Mouse (Mus musculus): ENCODE results near the gene 1810009A15Rik. TPM values are rescaled to one million over a fixed set of nuclear protein-coding genes. Genes with fewer than 3 reads are reported as not detected.

The 1810009A15Rik gene
- polyA plus RNA-seq, 1 experiment, result 83.6 TPM

DNA sequence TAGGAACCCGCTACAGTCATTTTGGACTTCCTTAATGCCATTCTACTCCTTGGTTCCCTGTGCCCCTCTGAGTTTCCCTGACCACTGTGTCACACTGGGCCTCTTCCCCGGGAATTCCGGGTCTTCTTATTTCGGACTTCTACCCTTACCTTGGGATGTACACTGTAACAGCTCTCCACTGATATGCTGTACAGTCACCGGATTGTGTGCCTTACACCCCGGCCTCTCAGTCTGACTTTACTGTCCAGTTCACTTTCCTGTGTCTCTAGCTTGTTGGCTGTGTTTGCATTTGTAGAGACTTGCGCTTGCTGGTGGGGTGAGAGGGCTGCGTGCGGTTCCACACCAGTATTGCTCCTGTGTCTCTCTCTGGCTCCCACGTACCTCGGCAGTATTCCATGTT is 41.5 kb downstream of the 1810009A15Rik start:
- peaks cover 1% of the 10 kb centered on the region for H3K4me1 ChIP-seq (ENCODE audit: control insufficient read depth, insufficient read depth, low read length)
- 4% methylated on average over 11 of the region's 11 CpGs for WGBS
- H3K27ac ChIP-seq (ENCODE audit: control insufficient read depth, insufficient read depth, low read depth, low read length, poor library complexity), result peak overlapping the region; percentile 96
- H3K4me3 ChIP-seq (replicated peaks; ENCODE audit: control insufficient read depth, low read depth, low read length), result peak overlapping the region; percentile 75
- TF ChIP-seq CTCF (IDR thresholded peaks at IDR 0.05; ENCODE audit: control insufficient read depth, insufficient read depth, low read length) (no peak), POLR2A (IDR thresholded peaks at IDR 0.05; ENCODE audit: borderline replicate concordance, control insufficient read depth, low read depth, low read length) (no peak)

DNA sequence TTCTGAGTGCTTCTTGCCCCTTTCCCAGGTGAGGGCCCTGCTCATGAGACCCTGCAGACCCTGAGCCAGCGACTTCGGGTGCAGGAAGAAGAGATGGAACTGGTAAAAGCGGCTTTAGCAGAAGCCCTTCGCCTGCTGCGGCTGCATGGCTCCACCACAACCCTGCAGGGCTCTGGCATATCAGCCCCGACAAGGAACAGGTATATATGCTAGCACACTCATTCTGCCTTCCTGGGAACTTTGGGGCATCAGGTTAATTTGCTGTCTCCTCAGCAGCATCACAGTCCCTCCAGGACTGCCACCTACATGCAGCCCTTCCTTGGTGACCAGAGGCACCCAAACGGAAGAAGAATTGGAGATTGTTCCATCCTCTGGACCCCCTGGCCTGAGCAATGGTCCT is 42.1 kb downstream of the 1810009A15Rik start:
- WGBS, result 83% methylated on average over 7 of the region's 7 CpGs
- Histone ChIP-seq H3K4me1 (ENCODE audit: control insufficient read depth, insufficient read depth, low read length) (peaks cover 1% of the 10 kb centered on the region), H3K27ac (ENCODE audit: control insufficient read depth, insufficient read depth, low read depth, low read length, poor library complexity) (no peak overlapping the region; the same call in 1 of the 2 replicates), H3K4me3 (replicated peaks; ENCODE audit: control insufficient read depth, low read depth, low read length) (peak overlapping the region; percentile 75)
- no peak for TF ChIP-seq POLR2A (IDR thresholded peaks at IDR 0.05; ENCODE audit: borderline replicate concordance, control insufficient read depth, low read depth, low read length)
- no peak for TF ChIP-seq CTCF (IDR thresholded peaks at IDR 0.05; ENCODE audit: control insufficient read depth, insufficient read depth, low read length)

DNA sequence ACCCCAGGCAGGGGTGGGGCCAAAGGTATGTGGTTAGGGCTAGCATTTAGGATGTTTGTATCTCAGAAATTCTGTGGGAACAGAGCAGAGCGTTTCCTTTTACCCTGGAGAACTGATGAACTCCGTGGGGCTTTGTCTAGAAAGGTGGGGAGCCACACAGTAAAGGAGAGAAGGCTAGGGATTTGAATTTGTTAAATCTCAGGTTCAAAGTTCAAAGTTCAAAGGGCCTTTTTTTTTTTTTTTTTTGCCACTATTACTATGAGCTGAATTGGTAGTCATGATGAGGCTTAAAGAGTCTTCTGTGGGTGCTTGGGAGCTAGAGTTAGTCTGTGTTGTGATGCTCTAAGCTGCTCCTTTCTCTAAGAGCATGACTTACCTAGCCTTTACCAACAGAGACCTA is 48.1 kb downstream of the 1810009A15Rik start:
- H3K27ac ChIP-seq (ENCODE audit: control insufficient read depth, insufficient read depth, low read depth, low read length, poor library complexity), result no peak overlapping the region
- TF ChIP-seq POLR2A (IDR thresholded peaks at IDR 0.05; ENCODE audit: borderline replicate concordance, control insufficient read depth, low read depth, low read length), result no peak
- TF ChIP-seq CTCF (IDR thresholded peaks at IDR 0.05; ENCODE audit: control insufficient read depth, insufficient read depth, low read length), result no peak

More for the DNA sequence above, 48.1 kb downstream of the 1810009A15Rik start:
- Histone ChIP-seq H3K4me1 (ENCODE audit: control insufficient read depth, insufficient read depth, low read length) (peaks cover 4% of the 10 kb centered on the region; the same call in 1 of the 2 replicates), H3K4me3 (replicated peaks; ENCODE audit: control insufficient read depth, low read depth, low read length) (no peak overlapping the region)
- WGBS, result 82% methylated on average over 2 of the region's 2 CpGs

Other genes starting within 250 kb of the 1810009A15Rik start
- gene Chrm1, start 225.1 kb upstream of the 1810009A15Rik start, polyA plus RNA-seq (2011; ENCODE audit: insufficient read depth, insufficient read length, low replicate concordance, missing spikeins), result 0.32 TPM in 1 of 2 replicates, not detected in the other
- 58.4 and 65.7 TPM in 2 replicates for gene Slc3a2, start 165.5 kb upstream of the 1810009A15Rik start, polyA plus RNA-seq (2011; ENCODE audit: insufficient read depth, insufficient read length, low replicate concordance, missing spikeins)
- gene Wdr74, start 153.0 kb upstream of the 1810009A15Rik start, polyA plus RNA-seq (2011; ENCODE audit: insufficient read depth, insufficient read length, low replicate concordance, missing spikeins), result 40.8 and 121 TPM in 2 replicates
- gene 1700092M07Rik, start 148.1 kb upstream of the 1810009A15Rik start, polyA plus RNA-seq (2011; ENCODE audit: insufficient read depth, insufficient read length, low replicate concordance, missing spikeins), result 3.4 and 3.7 TPM in 2 replicates
- gene Stx5a, start 147.4 kb upstream of the 1810009A15Rik start, polyA plus RNA-seq (2011; ENCODE audit: insufficient read depth, insufficient read length, low replicate concordance, missing spikeins), result 62.1 and 83.9 TPM in 2 replicates
- 488 and 589 TPM in 2 replicates for gene Nxf1, start 131.8 kb upstream of the 1810009A15Rik start, polyA plus RNA-seq (2011; ENCODE audit: insufficient read depth, insufficient read length, low replicate concordance, missing spikeins)
- 27.1 and 53.1 TPM in 2 replicates for gene Tmem223, start 117.9 kb upstream of the 1810009A15Rik start, polyA plus RNA-seq (2011; ENCODE audit: insufficient read depth, insufficient read length, low replicate concordance, missing spikeins)
- gene Tmem179b, start 114.4 kb upstream of the 1810009A15Rik start, polyA plus RNA-seq (2011; ENCODE audit: insufficient read depth, insufficient read length, low replicate concordance, missing spikeins), result 52.1 and 62.1 TPM in 2 replicates
- 6.4 and 14.7 TPM in 2 replicates for gene Taf6l, start 102.4 kb upstream of the 1810009A15Rik start, polyA plus RNA-seq (2011; ENCODE audit: insufficient read depth, insufficient read length, low replicate concordance, missing spikeins)
- 38.0 and 61.1 TPM in 2 replicates for gene Polr2g, start 90.3 kb upstream of the 1810009A15Rik start, polyA plus RNA-seq (2011; ENCODE audit: insufficient read depth, insufficient read length, low replicate concordance, missing spikeins)
- 1.1 and 3.0 TPM in 2 replicates for gene Zbtb3, start 86.3 kb upstream of the 1810009A15Rik start, polyA plus RNA-seq (2011; ENCODE audit: insufficient read depth, insufficient read length, low replicate concordance, missing spikeins)
- gene Ttc9c, start 69.5 kb upstream of the 1810009A15Rik start, polyA plus RNA-seq (2011; ENCODE audit: insufficient read depth, insufficient read length, low replicate concordance, missing spikeins), result 18.1 and 20.3 TPM in 2 replicates
- 62.2 and 84.9 TPM in 2 replicates for gene Hnrnpul2, start 68.8 kb upstream of the 1810009A15Rik start, polyA plus RNA-seq (2011; ENCODE audit: insufficient read depth, insufficient read length, low replicate concordance, missing spikeins)
- 6.4 and 8.2 TPM in 2 replicates for gene AC129217.1, start 59.1 kb upstream of the 1810009A15Rik start, polyA plus RNA-seq (2011; ENCODE audit: insufficient read depth, insufficient read length, low replicate concordance, missing spikeins)
- gene Bscl2, start 51.4 kb upstream of the 1810009A15Rik start, polyA plus RNA-seq (2011; ENCODE audit: insufficient read depth, insufficient read length, low replicate concordance, missing spikeins), result 19.8 and 46.2 TPM in 2 replicates
- gene Gng3, start 49.7 kb upstream of the 1810009A15Rik start, polyA plus RNA-seq (2011; ENCODE audit: insufficient read depth, insufficient read length, low replicate concordance, missing spikeins), result 1.5 TPM in 1 of 2 replicates, not detected in the other
- 0.40 and 0.62 TPM in 2 replicates for gene Lrrn4cl, start 38.1 kb upstream of the 1810009A15Rik start, polyA plus RNA-seq (2011; ENCODE audit: insufficient read depth, insufficient read length, low replicate concordance, missing spikeins)
- 110 and 112 TPM in 2 replicates for gene Ubxn1, start 17.4 kb upstream of the 1810009A15Rik start, polyA plus RNA-seq (2011; ENCODE audit: insufficient read depth, insufficient read length, low replicate concordance, missing spikeins)
- 25.7 and 27.0 TPM in 2 replicates for gene Uqcc3, start 7.9 kb upstream of the 1810009A15Rik start, polyA plus RNA-seq (2011; ENCODE audit: insufficient read depth, insufficient read length, low replicate concordance, missing spikeins)
- gene Lbhd1, start 5.1 kb upstream of the 1810009A15Rik start, polyA plus RNA-seq (2011; ENCODE audit: insufficient read depth, insufficient read length, low replicate concordance, missing spikeins), result 1.6 and 2.1 TPM in 2 replicates
- gene Gm49403, start 4.9 kb upstream of the 1810009A15Rik start, polyA plus RNA-seq (2011; ENCODE audit: insufficient read depth, insufficient read length, low replicate concordance, missing spikeins), result not detected in 2 replicates
- not detected in 2 replicates for gene Gm49416, start 73 bp downstream of the 1810009A15Rik start, polyA plus RNA-seq (2011; ENCODE audit: insufficient read depth, insufficient read length, low replicate concordance, missing spikeins)
- gene Ints5, start 4.2 kb downstream of the 1810009A15Rik start, polyA plus RNA-seq (2011; ENCODE audit: insufficient read depth, insufficient read length, low replicate concordance, missing spikeins), result 6.7 and 12.1 TPM in 2 replicates
- 41.4 and 61.7 TPM in 2 replicates for gene Ganab, start 9.2 kb downstream of the 1810009A15Rik start, polyA plus RNA-seq (2011; ENCODE audit: insufficient read depth, insufficient read length, low replicate concordance, missing spikeins)
- gene B3gat3, start 31.5 kb downstream of the 1810009A15Rik start, polyA plus RNA-seq (2011; ENCODE audit: insufficient read depth, insufficient read length, low replicate concordance, missing spikeins), result 45.8 and 58.5 TPM in 2 replicates
- 3.6 and 9.7 TPM in 2 replicates for gene Rom1, start 40.5 kb downstream of the 1810009A15Rik start, polyA plus RNA-seq (2011; ENCODE audit: insufficient read depth, insufficient read length, low replicate concordance, missing spikeins)
- 31.1 and 54.7 TPM in 2 replicates for gene Eml3, start 40.7 kb downstream of the 1810009A15Rik start, polyA plus RNA-seq (2011; ENCODE audit: insufficient read depth, insufficient read length, low replicate concordance, missing spikeins)
- gene Mta2, start 53.0 kb downstream of the 1810009A15Rik start, polyA plus RNA-seq (2011; ENCODE audit: insufficient read depth, insufficient read length, low replicate concordance, missing spikeins), result 67.4 and 91.6 TPM in 2 replicates
- gene Tut1, start 65.0 kb downstream of the 1810009A15Rik start, polyA plus RNA-seq (2011; ENCODE audit: insufficient read depth, insufficient read length, low replicate concordance, missing spikeins), result 10.7 and 19.1 TPM in 2 replicates
- 129 and 224 TPM in 2 replicates for gene Eef1g, start 78.2 kb downstream of the 1810009A15Rik start, polyA plus RNA-seq (2011; ENCODE audit: insufficient read depth, insufficient read length, low replicate concordance, missing spikeins)
- gene Ahnak, start 100.4 kb downstream of the 1810009A15Rik start, polyA plus RNA-seq (2011; ENCODE audit: insufficient read depth, insufficient read length, low replicate concordance, missing spikeins), result 17.4 and 40.1 TPM in 2 replicates
- 37.7 TPM in 1 of 2 replicates, not detected in the other for gene Scgb1a1, start 199.1 kb downstream of the 1810009A15Rik start, polyA plus RNA-seq (2011; ENCODE audit: insufficient read depth, insufficient read length, low replicate concordance, missing spikeins)
- gene Asrgl1, start 246.8 kb downstream of the 1810009A15Rik start, polyA plus RNA-seq (2011; ENCODE audit: insufficient read depth, insufficient read length, low replicate concordance, missing spikeins), result 8.9 and 12.4 TPM in 2 replicates

All from bone marrow, adult 2 months (tissue).